Mouse (Mus musculus) heart, embryonic 12.5 days (tissue): ENCODE results near the gene Cnbd2. TPM values are rescaled to one million over a fixed set of nuclear protein-coding genes. Genes with fewer than 3 reads are reported as not detected.
A peak's percentile ranks its signal among the peaks of the same experiment; 100 is the strongest.

Experiments
- ATAC-seq: fragments of 200-750 bp; cut with Nextera tagmentation; 2 replicates; pipeline ENCODE4 v1.8.0; 2017; ENCODE audit warnings: moderate TSS enrichment, moderate library complexity; ENCODE audit not compliant: insufficient number of reproducible peaks, low FRiP score
- H3K27ac ChIP-seq: fragments of 300-500 bp; sonication (generic); 2 replicates; pipeline ENCODE4 v1.5.1; 2016; ENCODE audit warnings: mild to moderate bottlenecking, moderate library complexity; ENCODE audit not compliant: poor library complexity, severe bottlenecking
- H3K27me3 ChIP-seq: fragments of 300-500 bp; sonication (generic); replicated peaks from 2 replicates; pipeline ENCODE4 v1.6.1; 2016; ENCODE audit warnings: mild to moderate bottlenecking, moderate library complexity
- H3K36me3 ChIP-seq: fragments of 300-500 bp; sonication (generic); 2 replicates; pipeline ENCODE4 v1.6.1; 2016; ENCODE audit warnings: mild to moderate bottlenecking, moderate library complexity
- H3K4me1 ChIP-seq: fragments of 300-500 bp; sonication (generic); replicated peaks from 2 replicates; pipeline ENCODE4 v1.6.1; 2016; ENCODE audit warnings: mild to moderate bottlenecking
- H3K4me2 ChIP-seq: fragments of 300-500 bp; sonication (generic); 2 replicates; pipeline ENCODE4 v1.6.1; 2016; ENCODE audit warnings: mild to moderate bottlenecking, moderate library complexity
- H3K4me3 ChIP-seq: fragments of 300-500 bp; sonication (generic); 2 replicates; pipeline ENCODE4 v1.5.1; 2016; ENCODE audit warnings: mild to moderate bottlenecking
- H3K9ac ChIP-seq: fragments of 300-500 bp; sonication (generic); 2 replicates; pipeline ENCODE4 v1.6.1; 2016; ENCODE audit warnings: mild to moderate bottlenecking, moderate library complexity
- H3K9me3 ChIP-seq: fragments of 300-500 bp; sonication (generic); replicated peaks from 2 replicates; pipeline ENCODE4 v1.6.1; 2016; ENCODE audit warnings: mild to moderate bottlenecking, moderate library complexity
- WGBS: fragments of 180-500 bp; shearing (Covaris S2); methylation state at CpG from one replicate; pipeline ENCODE4 v1.1.7; 2016; 5-methylcytosine and 5-hydroxymethylcytosine counted together
- polyA plus RNA-seq: library from polyadenylated mRNA; unstranded; fragments of >200 nt; fragmentation: Nextera tagmentation; extraction: Ambion mirVana; gene quantifications from 2 replicates; pipeline ENCODE4 v1.2.1, GENCODE M21; 2016

Cnbd2 gene
- polyA plus RNA-seq, 1 experiment from 2014 or later, result 3.3 TPM

- no peak overlapping the region for H3K9ac ChIP-seq
- no peaks in the 10 kb centered on the region for H3K27me3 ChIP-seq
- no peak for ATAC-seq
- H3K9me3 ChIP-seq, result no peaks in the 10 kb centered on the region
- H3K4me1 ChIP-seq, result peaks cover 15% of the 10 kb centered on the region; the same call in 1 of the 2 replicates
- no peak overlapping the region for H3K27ac ChIP-seq
- H3K36me3 ChIP-seq, result peaks cover 76% of the 10 kb centered on the region
- no peak overlapping the region for H3K4me2 ChIP-seq
- WGBS, result 69% methylated on average over 1 of the region's 1 CpGs
- no peak overlapping the region for H3K4me3 ChIP-seq
These were observed 20.1 kb upstream of the Cnbd2 start for GRCm38 (mm10) chr2:156291998-156292397.

GRCm38 (mm10) chr2:156295601-156296063, 16.5 kb upstream of the Cnbd2 start:
- Histone ChIP-seq H3K9ac (no peak overlapping the region), H3K9me3 (no peaks in the 10 kb centered on the region), H3K4me2 (no peak overlapping the region), H3K4me3 (no peak overlapping the region), H3K4me1 (peaks cover 19% of the 10 kb centered on the region), H3K27me3 (no peaks in the 10 kb centered on the region), H3K36me3 (peaks cover 75% of the 10 kb centered on the region), H3K27ac (no peak overlapping the region)
- ATAC-seq, result no peak
- WGBS, result 89% methylated on average over 2 of the region's 2 CpGs

- H3K4me1 ChIP-seq, result peaks cover 16% of the 10 kb centered on the region
- no peak overlapping the region for H3K27ac ChIP-seq
- peaks cover 75% of the 10 kb centered on the region for H3K36me3 ChIP-seq
- H3K4me2 ChIP-seq, result no peak overlapping the region
- no peak for ATAC-seq
- H3K9ac ChIP-seq, result no peak overlapping the region
- no peaks in the 10 kb centered on the region for H3K9me3 ChIP-seq
- no peaks in the 10 kb centered on the region for H3K27me3 ChIP-seq
- H3K4me3 ChIP-seq, result no peak overlapping the region
- 84% methylated on average over 3 of the region's 3 CpGs for WGBS
These were observed 15.9 kb upstream of the Cnbd2 start for GRCm38 (mm10) chr2:156296190-156296589.

GRCm38 (mm10) chr2:156297653-156298052, 14.4 kb upstream of the Cnbd2 start:
- no peak overlapping the region for H3K9ac ChIP-seq
- H3K4me3 ChIP-seq, result no peak overlapping the region
- no peaks in the 10 kb centered on the region for H3K27me3 ChIP-seq
- H3K4me1 ChIP-seq, result peaks cover 16% of the 10 kb centered on the region
- H3K27ac ChIP-seq, result no peak overlapping the region
- H3K36me3 ChIP-seq, result peaks cover 78% of the 10 kb centered on the region
- H3K9me3 ChIP-seq, result no peaks in the 10 kb centered on the region
- H3K4me2 ChIP-seq, result no peak overlapping the region
- WGBS, result 52% methylated on average over 3 of the region's 3 CpGs
- ATAC-seq, result 0 out of 2 replicates have a peak, but pooled peaks have one; percentile 36

- H3K4me1 ChIP-seq, result peaks cover 16% of the 10 kb centered on the region
- no peak overlapping the region for H3K4me2 ChIP-seq
- no peak overlapping the region for H3K9ac ChIP-seq
- 0 out of 2 replicates have a peak overlapping the region, but pooled peaks have one; percentile 10 for H3K27ac ChIP-seq
- peaks cover 75% of the 10 kb centered on the region for H3K36me3 ChIP-seq
- no peak for ATAC-seq
- no peak overlapping the region for H3K4me3 ChIP-seq
- no peaks in the 10 kb centered on the region for H3K27me3 ChIP-seq
- H3K9me3 ChIP-seq, result no peaks in the 10 kb centered on the region
- 78% methylated on average over 7 of the region's 7 CpGs for WGBS
These were observed 13.6 kb upstream of the Cnbd2 start for GRCm38 (mm10) chr2:156298458-156298857.

- Histone ChIP-seq H3K4me3 (no peak overlapping the region), H3K4me2 (no peak overlapping the region), H3K36me3 (peaks cover 71% of the 10 kb centered on the region), H3K27ac (no peak overlapping the region), H3K9me3 (no peaks in the 10 kb centered on the region), H3K4me1 (peaks cover 14% of the 10 kb centered on the region), H3K9ac (no peak overlapping the region), H3K27me3 (no peaks in the 10 kb centered on the region)
- WGBS, result 85% methylated on average over 4 of the region's 4 CpGs
- no peak for ATAC-seq
These were observed 10.0 kb upstream of the Cnbd2 start for GRCm38 (mm10) chr2:156302063-156302462.

- H3K4me3 ChIP-seq, result no peak overlapping the region
- no peak overlapping the region for H3K27ac ChIP-seq
- no peaks in the 10 kb centered on the region for H3K27me3 ChIP-seq
- H3K9ac ChIP-seq, result no peak overlapping the region
- no peaks in the 10 kb centered on the region for H3K9me3 ChIP-seq
- peaks cover 72% of the 10 kb centered on the region for H3K36me3 ChIP-seq
- H3K4me1 ChIP-seq, result no peaks in the 10 kb centered on the region
- no peak overlapping the region for H3K4me2 ChIP-seq
- 86% methylated on average over 4 of the region's 4 CpGs for WGBS
- ATAC-seq, result no peak
These were observed 7.7 kb upstream of the Cnbd2 start for GRCm38 (mm10) chr2:156304351-156304750.

- Histone ChIP-seq H3K36me3 (peaks cover 70% of the 10 kb centered on the region), H3K9ac (no peak overlapping the region), H3K27me3 (no peaks in the 10 kb centered on the region), H3K9me3 (no peaks in the 10 kb centered on the region), H3K4me1 (no peaks in the 10 kb centered on the region), H3K27ac (no peak overlapping the region), H3K4me2 (no peak overlapping the region), H3K4me3 (no peak overlapping the region)
- WGBS, result 81% methylated on average over 2 of the region's 2 CpGs
- 0 out of 2 replicates have a peak, but pooled peaks have one; percentile 35 for ATAC-seq
These were observed 6.3 kb upstream of the Cnbd2 start for GRCm38 (mm10) chr2:156305818-156306217.

GRCm38 (mm10) chr2:156307261-156307660, 4.8 kb upstream of the Cnbd2 start:
- Histone ChIP-seq H3K9me3 (no peaks in the 10 kb centered on the region), H3K27me3 (no peaks in the 10 kb centered on the region), H3K4me1 (peaks cover 5% of the 10 kb centered on the region; the same call in 1 of the 2 replicates), H3K4me3 (no peak overlapping the region), H3K9ac (no peak overlapping the region), H3K27ac (no peak overlapping the region), H3K36me3 (peaks cover 59% of the 10 kb centered on the region), H3K4me2 (no peak overlapping the region)
- WGBS, result 52% methylated on average over 5 of the region's 5 CpGs
- ATAC-seq, result 0 out of 2 replicates have a peak, but pooled peaks have one; percentile 23

- no peak overlapping the region for H3K4me2 ChIP-seq
- no peaks in the 10 kb centered on the region; the same call in 1 of the 2 replicates for H3K9me3 ChIP-seq
- H3K27ac ChIP-seq, result no peak overlapping the region
- H3K4me3 ChIP-seq, result no peak overlapping the region
- ATAC-seq, result no peak
- 90% methylated on average over 5 of the region's 5 CpGs for WGBS
- no peaks in the 10 kb centered on the region for H3K27me3 ChIP-seq
- peaks cover 40% of the 10 kb centered on the region for H3K36me3 ChIP-seq
- no peak overlapping the region for H3K9ac ChIP-seq
- H3K4me1 ChIP-seq, result peaks cover 10% of the 10 kb centered on the region
These were observed 2.2 kb upstream of the Cnbd2 start for GRCm38 (mm10) chr2:156309948-156310347.

- no peak overlapping the region for H3K9ac ChIP-seq
- no peaks in the 10 kb centered on the region; the same call in 1 of the 2 replicates for H3K9me3 ChIP-seq
- H3K4me1 ChIP-seq, result peaks cover 10% of the 10 kb centered on the region
- ATAC-seq, result no peak
- H3K4me2 ChIP-seq, result no peak overlapping the region
- H3K4me3 ChIP-seq, result no peak overlapping the region
- peaks cover 35% of the 10 kb centered on the region for H3K36me3 ChIP-seq
- H3K27me3 ChIP-seq, result no peaks in the 10 kb centered on the region
- WGBS, result 91% methylated on average over 5 of the region's 5 CpGs
- no peak overlapping the region for H3K27ac ChIP-seq
These were observed 1.6 kb upstream of the Cnbd2 start for GRCm38 (mm10) chr2:156310455-156310854.

- Histone ChIP-seq H3K27ac (peak overlapping the region; percentile 92; the same call in 1 of the 2 replicates), H3K4me2 (peak overlapping the region; percentile 87), H3K36me3 (peaks cover 30% of the 10 kb centered on the region), H3K9me3 (no peaks in the 10 kb centered on the region; the same call in 1 of the 2 replicates), H3K4me3 (0 out of 2 replicates have a peak overlapping the region, but pooled peaks have one; percentile 78), H3K9ac (no peak overlapping the region), H3K27me3 (no peaks in the 10 kb centered on the region), H3K4me1 (peaks cover 10% of the 10 kb centered on the region)
- ATAC-seq, result no peak
- 89% methylated on average over 5 of the region's 5 CpGs for WGBS
These were observed 1.2 kb upstream of the Cnbd2 start for GRCm38 (mm10) chr2:156310945-156311344.
